Mouse (Mus musculus): ENCODE measurements around the gene Dnmt3l. TPM values are rescaled to one million over a fixed set of nuclear protein-coding genes. Genes with fewer than 3 reads are reported as not detected.
"Not testable (repeated sequence)": the region's sequence is repeated elsewhere in the genome, so short reads cannot be mapped to it uniquely, and the experiment has no call there.

The Dnmt3l gene
- polyA plus RNA-seq, 1 experiment from 2014 or later, result not detected

GRCm38 (mm10) chr10:78019984-78020383 is 21.8 kb upstream of the Dnmt3l start:
- H3K27ac ChIP-seq (ENCODE audit: low read depth, low read length); H3K4me3 ChIP-seq (ENCODE audit: low read depth, low read length); H3K27me3 ChIP-seq (replicated peaks; ENCODE audit: control insufficient read depth, insufficient read depth, low read length); H3K4me1 ChIP-seq (ENCODE audit: control insufficient read depth, insufficient read depth, low read length); DNase-seq (ENCODE audit: low spot score); H3K9me3 ChIP-seq (replicated peaks; ENCODE audit: control insufficient read depth, low read length); H3K36me3 ChIP-seq (ENCODE audit: control insufficient read depth, insufficient read depth, low read length); H3K4me2 ChIP-seq (ENCODE audit: low read length); ATAC-seq; H3K9ac ChIP-seq (ENCODE audit: low read length): not testable (repeated sequence)
- 90% methylated on average over 6 of the region's 11 CpGs for whole genome bisulfite sequencing

GRCm38 (mm10) chr10:78025453-78025852 is 16.3 kb upstream of the Dnmt3l start:
- H3K4me2 ChIP-seq (ENCODE audit: low read length); H3K4me1 ChIP-seq (ENCODE audit: control insufficient read depth, insufficient read depth, low read length); H3K9me3 ChIP-seq (replicated peaks; ENCODE audit: control insufficient read depth, low read length); H3K27ac ChIP-seq (ENCODE audit: low read depth, low read length); H3K9ac ChIP-seq (ENCODE audit: low read length); H3K36me3 ChIP-seq (ENCODE audit: control insufficient read depth, insufficient read depth, low read length); H3K27me3 ChIP-seq (replicated peaks; ENCODE audit: control insufficient read depth, insufficient read depth, low read length); ATAC-seq; H3K4me3 ChIP-seq (ENCODE audit: low read depth, low read length): not testable (repeated sequence)
- peak; percentile 27 for DNase-seq (ENCODE audit: low spot score)
- 66% methylated on average over 6 of the region's 8 CpGs for WGBS

GRCm38 (mm10) chr10:78028129-78028528 is 13.6 kb upstream of the Dnmt3l start:
- Histone ChIP-seq H3K27ac (ENCODE audit: low read depth, low read length) (no peak overlapping the region), H3K36me3 (ENCODE audit: control insufficient read depth, insufficient read depth, low read length) (no peaks in the 10 kb centered on the region), H3K9me3 (replicated peaks; ENCODE audit: control insufficient read depth, low read length) (no peaks in the 10 kb centered on the region), H3K4me1 (ENCODE audit: control insufficient read depth, insufficient read depth, low read length) (no peaks in the 10 kb centered on the region), H3K4me3 (ENCODE audit: low read depth, low read length) (no peak overlapping the region), H3K27me3 (replicated peaks; ENCODE audit: control insufficient read depth, insufficient read depth, low read length) (0 out of 2 replicates have a peak, but pooled peaks cover 3% of the 10 kb centered on the region), H3K9ac (ENCODE audit: low read length) (no peak overlapping the region), H3K4me2 (ENCODE audit: low read length) (no peak overlapping the region)
- DNase-seq (ENCODE audit: low spot score) (peak; percentile 91), ATAC-seq (peak; percentile 86; the same call in 1 of the 2 replicates)
- 4% methylated on average over 5 of the region's 5 CpGs for WGBS

- Histone ChIP-seq H3K9ac (ENCODE audit: low read length) (no peak overlapping the region), H3K27me3 (replicated peaks; ENCODE audit: control insufficient read depth, insufficient read depth, low read length) (0 out of 2 replicates have a peak, but pooled peaks cover 3% of the 10 kb centered on the region), H3K4me2 (ENCODE audit: low read length) (no peak overlapping the region), H3K4me1 (ENCODE audit: control insufficient read depth, insufficient read depth, low read length) (no peaks in the 10 kb centered on the region), H3K27ac (ENCODE audit: low read depth, low read length) (no peak overlapping the region), H3K4me3 (ENCODE audit: low read depth, low read length) (no peak overlapping the region), H3K9me3 (replicated peaks; ENCODE audit: control insufficient read depth, low read length) (no peaks in the 10 kb centered on the region), H3K36me3 (ENCODE audit: control insufficient read depth, insufficient read depth, low read length) (no peaks in the 10 kb centered on the region)
- no peak for ATAC-seq
- no peak for DNase-seq (ENCODE audit: low spot score)
- 94% methylated on average over 1 of the region's 1 CpGs for WGBS
These were observed 12.7 kb upstream of the Dnmt3l start for GRCm38 (mm10) chr10:78029080-78029479.

GRCm38 (mm10) chr10:78031987-78032386 is 9.8 kb upstream of the Dnmt3l start:
- Histone ChIP-seq H3K27me3 (replicated peaks; ENCODE audit: control insufficient read depth, insufficient read depth, low read length) (no peaks in the 10 kb centered on the region), H3K4me1 (ENCODE audit: control insufficient read depth, insufficient read depth, low read length) (no peaks in the 10 kb centered on the region), H3K27ac (ENCODE audit: low read depth, low read length) (no peak overlapping the region), H3K36me3 (ENCODE audit: control insufficient read depth, insufficient read depth, low read length) (no peaks in the 10 kb centered on the region), H3K4me2 (ENCODE audit: low read length) (no peak overlapping the region), H3K4me3 (ENCODE audit: low read depth, low read length) (no peak overlapping the region), H3K9me3 (replicated peaks; ENCODE audit: control insufficient read depth, low read length) (no peaks in the 10 kb centered on the region), H3K9ac (ENCODE audit: low read length) (no peak overlapping the region)
- WGBS, result 86% methylated on average over 2 of the region's 2 CpGs
- no peak for ATAC-seq
- no peak for DNase-seq (ENCODE audit: low spot score)

- ATAC-seq, result no peak
- DNase-seq (ENCODE audit: low spot score), result no peak
- Histone ChIP-seq H3K4me3 (ENCODE audit: low read depth, low read length) (no peak overlapping the region), H3K27ac (ENCODE audit: low read depth, low read length) (no peak overlapping the region), H3K4me2 (ENCODE audit: low read length) (no peak overlapping the region), H3K9me3 (replicated peaks; ENCODE audit: control insufficient read depth, low read length) (no peaks in the 10 kb centered on the region), H3K9ac (ENCODE audit: low read length) (no peak overlapping the region), H3K36me3 (ENCODE audit: control insufficient read depth, insufficient read depth, low read length) (no peaks in the 10 kb centered on the region), H3K4me1 (ENCODE audit: control insufficient read depth, insufficient read depth, low read length) (no peaks in the 10 kb centered on the region), H3K27me3 (replicated peaks; ENCODE audit: control insufficient read depth, insufficient read depth, low read length) (no peaks in the 10 kb centered on the region)
- 89% methylated on average over 4 of the region's 4 CpGs for WGBS
These were observed 4.6 kb upstream of the Dnmt3l start for GRCm38 (mm10) chr10:78037139-78037538.

GRCm38 (mm10) chr10:78042096-78042495 is 349 bp downstream of the Dnmt3l start:
- H3K9ac ChIP-seq (ENCODE audit: low read length), result no peak overlapping the region
- no peak overlapping the region for H3K4me3 ChIP-seq (ENCODE audit: low read depth, low read length)
- no peak for ATAC-seq
- no peaks in the 10 kb centered on the region for H3K9me3 ChIP-seq (replicated peaks; ENCODE audit: control insufficient read depth, low read length)
- 81% methylated on average over 7 of the region's 7 CpGs for WGBS
- no peak overlapping the region for H3K27ac ChIP-seq (ENCODE audit: low read depth, low read length)
- H3K4me1 ChIP-seq (ENCODE audit: control insufficient read depth, insufficient read depth, low read length), result no peaks in the 10 kb centered on the region
- no peaks in the 10 kb centered on the region for H3K27me3 ChIP-seq (replicated peaks; ENCODE audit: control insufficient read depth, insufficient read depth, low read length)
- no peaks in the 10 kb centered on the region for H3K36me3 ChIP-seq (ENCODE audit: control insufficient read depth, insufficient read depth, low read length)
- no peak overlapping the region for H3K4me2 ChIP-seq (ENCODE audit: low read length)
- DNase-seq (ENCODE audit: low spot score), result no peak

GRCm38 (mm10) chr10:78042697-78043405 is 1.1 kb downstream of the Dnmt3l start:
- WGBS, result 62% methylated on average over 14 of the region's 14 CpGs
- Histone ChIP-seq H3K4me2 (ENCODE audit: low read length) (peak overlapping the region; percentile 46), H3K27me3 (replicated peaks; ENCODE audit: control insufficient read depth, insufficient read depth, low read length) (no peaks in the 10 kb centered on the region), H3K9ac (ENCODE audit: low read length) (no peak overlapping the region; the same call in 1 of the 2 replicates), H3K4me3 (ENCODE audit: low read depth, low read length) (peak overlapping the region; percentile 17), H3K36me3 (ENCODE audit: control insufficient read depth, insufficient read depth, low read length) (no peaks in the 10 kb centered on the region), H3K27ac (ENCODE audit: low read depth, low read length) (no peak overlapping the region), H3K9me3 (replicated peaks; ENCODE audit: control insufficient read depth, low read length) (no peaks in the 10 kb centered on the region), H3K4me1 (ENCODE audit: control insufficient read depth, insufficient read depth, low read length) (no peaks in the 10 kb centered on the region)
- DNase-seq (ENCODE audit: low spot score) (no peak), ATAC-seq (no peak; the same call in none of the 2 replicates)

- H3K9ac ChIP-seq (ENCODE audit: low read length), result peak within 1 kb of the TSS; percentile 32; the same call in 1 of the 2 replicates
- no peaks in the 10 kb centered on the region for H3K27me3 ChIP-seq (replicated peaks; ENCODE audit: control insufficient read depth, insufficient read depth, low read length)
- H3K27ac ChIP-seq (ENCODE audit: low read depth, low read length), result no peak within 1 kb of the TSS
- no peaks in the 10 kb centered on the region for H3K9me3 ChIP-seq (replicated peaks; ENCODE audit: control insufficient read depth, low read length)
- WGBS, result 2% methylated on average over 27 of the region's 27 CpGs
- peak; percentile 84 for ATAC-seq
- no peaks in the 10 kb centered on the region for H3K4me1 ChIP-seq (ENCODE audit: control insufficient read depth, insufficient read depth, low read length)
- peak within 1 kb of the TSS; percentile 46 for H3K4me2 ChIP-seq (ENCODE audit: low read length)
- peak; percentile 78 for DNase-seq (ENCODE audit: low spot score)
- H3K4me3 ChIP-seq (ENCODE audit: low read depth, low read length), result peak within 1 kb of the TSS; percentile 17
- no peaks in the 10 kb centered on the region for H3K36me3 ChIP-seq (ENCODE audit: control insufficient read depth, insufficient read depth, low read length)
These were observed 1.7 kb downstream of the Dnmt3l start, which contains the start of gene Aire for GRCm38 (mm10) chr10:78043406-78043836. Aire (minus strand) TSS chr10:78043610.
